Mouse (Mus musculus): ENCODE results near the gene Plaur. TPM values are rescaled to one million over a fixed set of nuclear protein-coding genes. Genes with fewer than 3 reads are reported as not detected.

Plaur gene
- total RNA-seq (2021): 5.6 and 7.8 TPM in 2 replicates
- long read RNA-seq, partial matches to known transcripts: 0 of 4 reads
- long read RNA-seq, other reads (novel, unspliced or antisense): 1 of 4 reads

DNA sequence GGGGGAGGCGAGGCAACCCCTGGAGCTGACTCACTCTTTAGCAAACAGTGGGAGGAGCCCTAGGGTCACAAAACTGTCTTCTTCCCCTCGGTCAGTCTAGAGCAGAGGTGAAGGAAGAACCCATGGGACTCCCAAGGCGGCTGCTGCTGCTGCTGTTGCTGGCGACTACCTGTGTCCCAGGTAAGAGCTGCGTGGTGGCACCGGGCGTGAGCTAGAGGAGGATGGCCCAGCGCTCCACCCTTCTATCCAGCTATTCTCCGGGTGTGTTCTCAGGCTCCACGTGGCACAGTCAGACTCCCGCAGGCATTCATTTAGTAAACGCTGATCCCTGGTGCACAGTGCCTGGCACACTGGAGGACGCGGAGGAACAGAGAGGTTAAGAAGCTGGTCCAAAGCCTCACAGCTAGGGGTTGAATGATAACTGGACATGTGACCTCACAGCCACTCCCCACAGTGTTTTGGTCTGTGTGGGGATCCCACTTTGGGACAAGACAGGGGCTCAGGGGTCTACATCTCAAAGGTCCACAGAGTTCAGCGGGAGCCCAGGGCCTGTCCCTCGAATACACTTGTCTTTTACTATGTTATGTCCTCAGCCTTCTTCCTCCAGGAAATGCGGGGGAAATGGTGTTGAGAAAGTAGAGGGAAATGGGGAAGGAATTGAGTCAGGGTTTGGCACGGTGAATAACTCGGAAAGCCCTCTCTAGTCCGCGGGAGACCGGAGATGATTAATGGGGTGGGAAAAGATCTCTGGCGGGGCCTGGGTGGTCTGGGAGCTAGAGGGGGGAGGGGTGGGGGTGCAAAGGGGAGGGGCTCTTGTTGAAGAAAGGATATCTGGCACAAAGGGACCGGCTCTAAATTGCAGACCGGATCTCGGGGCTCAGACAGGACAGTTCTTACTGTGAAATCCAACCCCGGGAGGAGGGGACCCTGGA lies at the start of gene Plaur:
Plaur (plus strand) TSS at position 97 of the 932 bp plus-strand sequence.
- peak; percentile 27 for DNase-seq

DNA sequence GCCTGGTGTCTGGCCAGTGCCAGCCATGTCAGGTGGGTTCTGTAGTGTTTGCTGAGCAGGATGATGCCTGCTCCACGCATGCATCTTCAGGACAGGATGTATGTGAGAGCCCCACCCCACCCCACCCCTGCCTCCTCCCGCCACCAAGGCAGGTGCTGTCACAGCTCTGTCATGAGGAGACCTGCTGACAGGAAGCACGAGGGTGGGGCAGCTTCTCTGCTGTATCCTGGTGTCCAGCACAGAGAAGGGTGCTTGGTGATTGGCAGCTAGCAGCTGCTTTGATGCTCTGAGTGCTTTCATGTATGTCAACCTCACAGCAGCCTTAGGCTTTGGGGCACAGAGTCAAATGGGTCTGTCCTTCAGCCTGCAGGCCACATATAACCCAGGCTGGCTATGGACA lies 48.7 kb upstream of the Plaur start:
- DNase-seq: no peak

- no peak for DNase-seq
Measured at GRCm38 (mm10) chr7:24415261-24415660, 47.0 kb upstream of the Plaur start.

- DNase-seq: no peak
Measured at GRCm38 (mm10) chr7:24419579-24419978, 42.7 kb upstream of the Plaur start.

- DNase-seq: no peak
Measured at GRCm38 (mm10) chr7:24421648-24422047, 40.6 kb upstream of the Plaur start.

DNA sequence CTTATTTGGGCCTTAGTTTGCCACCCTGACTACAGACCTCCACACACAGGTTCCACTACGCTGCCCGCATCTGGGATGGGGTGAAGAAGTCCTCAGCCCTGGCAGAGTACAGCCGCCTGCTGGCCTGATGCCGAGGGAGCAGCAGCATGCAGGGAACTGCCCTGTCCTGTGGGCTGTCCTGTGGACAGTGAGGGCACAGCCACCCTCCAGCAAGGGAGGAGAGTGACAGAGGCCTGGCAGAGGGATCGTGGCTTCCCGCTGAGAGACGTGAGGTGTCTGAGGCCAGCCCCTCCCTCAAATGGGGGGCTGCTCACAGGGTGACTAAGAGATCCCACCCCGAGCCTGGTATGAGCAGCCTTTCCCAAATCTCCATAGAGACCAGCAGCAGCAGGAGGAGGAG lies 40.0 kb upstream of the Plaur start:
- DNase-seq: no peak

GRCm38 (mm10) chr7:24423107-24423763 lies 39.0 kb upstream of the Plaur start:
- no peak for DNase-seq

DNA sequence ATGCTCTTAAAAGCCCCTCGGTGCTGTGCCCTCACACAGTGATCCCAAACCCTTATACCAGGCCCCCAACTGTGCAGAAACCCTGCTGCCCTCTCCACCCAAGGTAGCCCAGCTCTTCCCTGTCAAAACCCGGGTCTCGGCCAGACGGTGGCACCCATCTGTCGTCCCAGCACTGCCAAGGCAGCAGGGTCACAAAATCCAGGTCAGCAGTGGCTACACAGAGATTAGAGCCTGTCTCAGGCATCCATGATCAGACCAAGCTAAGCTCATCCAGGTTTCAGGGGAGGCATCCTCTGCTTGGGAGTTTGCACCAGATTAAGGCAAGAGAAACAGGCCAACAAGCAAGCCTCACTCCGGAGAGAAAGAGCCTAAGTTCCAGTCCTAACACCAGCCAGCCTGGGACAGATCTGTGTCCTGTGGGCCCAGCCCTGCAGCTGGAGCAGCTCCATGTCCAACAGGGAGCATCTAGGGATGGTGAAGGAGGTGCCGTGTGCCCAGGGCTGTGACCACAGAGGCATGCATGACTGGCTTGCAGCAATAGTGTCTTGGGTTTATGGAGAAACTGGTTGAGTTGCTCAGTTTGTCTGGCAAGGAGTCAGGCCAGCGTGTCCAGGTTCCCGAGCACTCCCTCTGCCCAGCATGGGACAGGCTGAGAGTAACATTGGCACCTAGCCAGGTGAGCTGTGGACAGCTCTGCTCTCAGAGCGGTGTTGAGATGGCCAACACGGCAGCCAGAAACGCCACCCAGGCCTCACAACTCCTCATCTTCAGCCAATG lies 38.1 kb upstream of the Plaur start:
- DNase-seq: peak; percentile 33

DNA sequence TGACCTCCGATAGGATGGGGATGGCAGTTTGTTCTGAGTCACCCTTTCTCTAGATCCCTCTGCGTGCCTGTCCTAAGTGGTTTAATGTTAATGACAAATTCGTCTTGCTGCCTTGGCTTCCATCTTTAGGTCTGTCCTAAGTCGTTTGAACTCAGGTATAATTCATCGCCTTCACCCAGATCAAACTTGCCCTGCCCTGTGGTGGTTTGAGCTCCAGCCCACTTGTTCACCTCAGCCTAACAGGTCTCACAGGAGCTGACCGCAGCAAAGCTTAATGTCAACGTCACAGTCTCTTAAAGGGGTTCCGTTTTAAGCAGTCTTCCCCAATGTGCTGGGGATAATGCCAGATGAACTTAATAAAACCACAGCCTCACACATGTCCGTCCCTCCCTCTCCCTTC lies 36.4 kb upstream of the Plaur start:
- DNase-seq: no peak

- DNase-seq: no peak
Measured at GRCm38 (mm10) chr7:24427168-24427567, 35.1 kb upstream of the Plaur start.

- no peak for DNase-seq
Measured at GRCm38 (mm10) chr7:24428725-24429124, 33.6 kb upstream of the Plaur start.

- no peak for DNase-seq
Measured at GRCm38 (mm10) chr7:24429413-24430112, 32.7 kb upstream of the Plaur start.

GRCm38 (mm10) chr7:24430551-24431345 lies 31.5 kb upstream of the Plaur start:
- DNase-seq: no peak

DNA sequence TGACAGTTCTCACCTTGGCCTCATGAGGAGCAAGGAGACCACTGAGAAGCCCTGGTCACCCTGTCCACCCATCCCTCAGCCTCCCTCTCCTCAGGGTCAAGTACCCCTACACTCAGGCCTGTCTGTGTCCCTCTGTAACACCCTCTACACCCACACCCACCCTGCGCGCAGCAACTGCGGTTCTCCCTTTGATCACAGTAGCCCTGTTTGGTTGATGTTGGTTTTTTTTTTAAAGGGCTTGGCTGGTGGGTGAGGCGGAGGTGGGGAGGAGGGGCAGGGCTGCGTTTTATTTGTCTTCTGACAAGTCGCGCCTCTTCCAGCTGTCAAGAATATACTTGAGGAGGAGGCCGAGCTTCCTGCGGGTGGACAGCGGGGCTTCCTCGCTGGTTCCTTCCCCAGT lies 30.6 kb upstream of the Plaur start:
- DNase-seq: no peak

DNA sequence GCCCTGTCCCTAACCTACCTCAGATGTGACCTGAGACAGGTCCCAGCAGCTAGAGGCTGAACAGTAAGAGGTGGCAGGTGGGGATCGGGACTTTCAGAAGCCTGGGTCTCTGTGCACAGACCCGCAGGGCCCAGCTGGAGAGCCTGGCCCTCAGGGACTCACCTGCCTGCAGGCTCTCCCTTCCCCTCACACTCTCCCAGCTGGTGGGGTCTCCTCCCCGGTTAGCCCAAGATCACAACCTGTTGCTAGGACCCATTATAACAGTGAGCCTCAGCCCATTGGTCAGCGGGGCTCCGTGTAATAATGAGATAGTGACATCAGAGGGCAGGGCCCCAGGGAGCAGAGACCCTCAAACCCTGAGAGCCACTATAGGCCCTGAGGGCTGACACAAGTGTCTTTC lies 27.0 kb upstream of the Plaur start:
- DNase-seq: no peak

DNA sequence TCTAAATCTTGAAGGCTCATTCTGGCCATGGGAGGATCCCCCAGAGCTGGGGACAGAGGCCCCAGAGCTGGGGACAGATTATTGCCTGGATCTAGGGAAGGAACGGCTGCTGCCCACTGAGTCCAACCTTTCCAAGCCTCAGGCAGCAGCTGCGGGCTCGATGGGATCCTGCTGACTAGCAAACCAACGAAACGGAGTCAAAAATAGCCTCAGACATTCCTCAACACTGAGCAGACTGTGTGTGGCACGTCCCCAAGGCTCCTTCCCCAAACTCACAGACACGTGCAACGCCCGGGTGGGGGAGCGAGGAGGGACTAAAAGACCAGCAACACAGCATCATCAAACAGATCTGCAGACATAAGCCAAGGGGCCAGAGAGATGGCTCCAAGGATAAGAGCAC lies 24.3 kb upstream of the Plaur start:
- DNase-seq: no peak

DNA sequence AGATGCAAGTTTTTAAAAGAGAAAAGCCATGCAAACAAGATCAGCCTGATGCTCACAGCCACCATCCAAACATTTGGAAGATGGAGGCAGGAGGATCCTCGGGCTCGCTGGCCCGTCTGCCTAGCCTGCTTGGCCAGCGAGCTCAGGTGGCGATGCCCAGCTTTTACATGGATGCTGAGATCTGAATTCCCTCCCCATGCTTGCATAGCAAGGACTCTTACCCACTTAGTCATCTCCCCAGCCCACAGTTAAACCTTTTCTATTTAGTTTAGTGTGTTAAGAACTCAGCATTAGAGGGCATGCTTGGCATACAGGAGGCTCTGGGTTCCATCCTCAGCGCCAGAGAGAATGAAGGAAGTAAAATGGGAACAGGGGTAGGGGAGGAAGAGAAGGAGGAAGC lies 23.1 kb upstream of the Plaur start:
- DNase-seq: no peak

DNA sequence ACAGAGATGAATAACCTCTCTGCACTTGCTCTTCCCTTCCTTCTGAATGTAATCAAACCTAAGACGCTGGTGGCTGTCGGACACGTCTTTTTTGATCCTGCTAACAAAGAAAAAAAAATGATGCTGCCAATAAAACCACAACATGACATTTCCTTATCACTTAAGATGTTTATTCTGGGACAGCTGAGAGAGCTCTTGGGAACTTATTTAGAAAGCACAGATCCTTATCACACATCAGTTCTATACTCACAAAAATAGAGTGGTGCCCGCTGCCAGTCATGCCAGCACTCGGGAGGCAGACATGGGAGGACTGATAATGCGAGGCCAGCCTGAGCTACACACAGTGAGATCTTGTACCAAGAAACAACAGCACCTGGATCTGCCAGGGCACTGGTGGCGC lies 22.4 kb upstream of the Plaur start:
- DNase-seq: no peak

GRCm38 (mm10) chr7:24441785-24442184 lies 20.5 kb upstream of the Plaur start:
- peak; percentile 69 for DNase-seq

DNA sequence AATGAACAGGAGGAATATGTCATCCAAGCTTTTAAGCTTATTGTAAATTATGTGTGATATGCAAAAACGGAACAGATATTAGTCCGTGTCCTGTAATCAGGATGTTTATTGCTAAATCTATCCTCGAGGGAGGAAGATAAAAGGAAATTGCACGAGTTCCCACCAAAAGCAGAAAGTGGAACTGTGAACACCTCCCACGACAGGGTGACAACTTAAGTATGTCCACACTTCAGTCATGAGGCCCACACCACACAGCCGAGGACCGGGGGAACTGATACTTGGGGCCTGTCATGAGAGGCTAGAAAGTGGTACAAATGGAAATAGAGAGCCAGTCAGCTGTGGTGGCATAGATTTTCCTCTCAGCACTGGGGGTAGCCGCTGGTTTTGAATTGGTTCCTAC lies 20.0 kb upstream of the Plaur start:
- no peak for DNase-seq

DNA sequence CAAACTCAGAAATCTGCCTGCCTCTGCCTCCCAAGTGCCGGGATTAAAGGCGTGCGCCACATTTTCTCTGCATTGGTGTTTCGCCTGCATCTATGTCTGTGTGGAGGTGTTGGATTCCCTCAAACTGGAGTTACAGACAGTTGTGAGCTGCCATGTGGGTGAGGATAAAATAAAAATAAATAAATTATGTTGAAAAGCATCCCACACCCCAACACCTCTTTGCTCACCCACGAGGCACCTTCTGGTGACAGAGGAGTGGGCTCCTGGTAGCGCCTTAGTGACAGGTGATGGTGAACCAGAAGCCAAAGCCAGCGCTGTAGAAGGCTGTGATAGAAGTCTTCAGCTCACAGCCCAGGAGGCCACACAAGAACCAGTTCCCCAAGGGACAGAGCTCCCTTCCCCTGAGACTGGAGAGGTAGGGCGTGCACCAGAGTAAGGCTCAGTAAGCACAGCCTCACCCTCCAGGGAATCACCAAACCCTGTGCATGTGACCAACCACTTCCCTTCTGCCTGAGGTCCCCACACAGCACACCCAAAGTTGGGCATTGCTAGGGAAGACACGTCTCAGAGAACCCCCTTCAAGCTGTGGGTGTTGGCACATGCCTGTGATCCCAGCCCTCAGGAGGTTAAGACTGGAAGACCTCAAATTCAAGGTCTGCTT lies 16.9 kb upstream of the Plaur start:
- no peak for DNase-seq
